10 mouse cellular contexts compared by ENCODE assay signal in genomic region chr10:77215641-77216040, GRCm38 (mm10). TPM values are rescaled to one million over a fixed set of nuclear protein-coding genes. Genes with fewer than 3 reads are reported as not detected.
A peak's percentile ranks its signal among the peaks of the same experiment; 100 is the strongest.
DNase-seq lines count a peak whose midpoint lies in the region; ATAC-seq and TF ChIP-seq lines count a peak whose summit lies in the region.
"Had no signal": no experiment of that assay in that cellular context is flagged by ENCODE, and none has a peak within 500 bp of the region (broad histone marks: within the 10 kb centered on the region; RNA-seq: fewer than 3 reads in every experiment).

No protein-coding gene starts in this region.

- TF ChIP-seq CTCF in kidney, adult 2 months (conservative IDR thresholded peaks at IDR 0.05; ENCODE audit: insufficient read depth, insufficient read length, low read depth, low read length), result no peak

- H3K27me3 ChIP-seq in kidney, adult 2 months (replicated peaks; ENCODE audit: control insufficient read depth, insufficient read depth, low read length), result no peaks in the 10 kb centered on the region
- no peaks in the 10 kb centered on the region for H3K27me3 ChIP-seq in embryonic facial prominence, embryonic 13.5 days
- H3K27me3 ChIP-seq in liver, embryonic 16.5 days (ENCODE audit: control insufficient read depth, insufficient read depth, low read depth, low read length), result no peaks in the 10 kb centered on the region

- TF ChIP-seq POLR2A in kidney, adult 2 months (IDR thresholded peaks at IDR 0.05; ENCODE audit: low read depth, low read length), result no peak

- no peak overlapping the region for H3K4me2 ChIP-seq in embryonic facial prominence, embryonic 13.5 days
- H3K4me2 ChIP-seq in liver, embryonic 16.5 days (ENCODE audit: low read depth, low read length), result no peak overlapping the region

- no peaks in the 10 kb centered on the region for H3K9me3 ChIP-seq in embryonic facial prominence, embryonic 13.5 days
- no peaks in the 10 kb centered on the region for H3K9me3 ChIP-seq in liver, embryonic 16.5 days (replicated peaks; ENCODE audit: control insufficient read depth, low read length)

- WGBS in kidney, adult 2 months, result 67% methylated on average over 4 of the region's 4 CpGs
- WGBS in embryonic facial prominence, embryonic 13.5 days, result 48% methylated on average over 4 of the region's 4 CpGs
- 32% methylated on average over 4 of the region's 4 CpGs for WGBS in liver, embryonic 16.5 days (ENCODE audit: insufficient replicate concordance)

- no peak overlapping the region for H3K4me3 ChIP-seq in kidney, adult 2 months (ENCODE audit: insufficient read depth, low read depth, low read length)
- H3K4me3 ChIP-seq in embryonic facial prominence, embryonic 13.5 days, result no peak overlapping the region
- H3K4me3 ChIP-seq in liver, embryonic 16.5 days (ENCODE audit: low read depth, low read length), result no peak overlapping the region

- H3K9ac ChIP-seq in embryonic facial prominence, embryonic 13.5 days, result no peak overlapping the region
- peak overlapping the region; percentile 10; the same call in 1 of the 2 replicates for H3K9ac ChIP-seq in liver, embryonic 16.5 days (ENCODE audit: low read depth, low read length)

- peaks cover 32% of the 10 kb centered on the region for H3K4me1 ChIP-seq in kidney, adult 2 months (ENCODE audit: control insufficient read depth, insufficient read depth, low read length)
- peaks cover 27% of the 10 kb centered on the region for H3K4me1 ChIP-seq in embryonic facial prominence, embryonic 13.5 days
- peaks cover 60% of the 10 kb centered on the region for H3K4me1 ChIP-seq in liver, embryonic 16.5 days (ENCODE audit: control insufficient read depth, low read depth, low read length)

- ATAC-seq in embryonic facial prominence, embryonic 13.5 days (ENCODE audit: insufficient number of reproducible peaks, insufficient read depth, low FRiP score, low TSS enrichment, low read depth), result no peak
- ATAC-seq in liver, embryonic 16.5 days (ENCODE audit: low read depth), result no peak
- ATAC-seq: inflammation-experienced regulatory T-cells, adult 6 months had no signal

- no peak for DNase-seq in kidney, adult 2 months
- DNase-seq in kidney, adult 8-10 months, result no peak
- DNase-seq in MN1 (ENCODE audit: low spot score), result peak; percentile 35
- no peak for DNase-seq in adrenal gland, postnatal 4 days (ENCODE audit: low spot score in 2 of 2)
- no peak for DNase-seq in layer of hippocampus, postnatal 36 days
- DNase-seq: adrenal gland, postnatal 14 days; spleen, adult 18-20 months had no signal

- H3K36me3 ChIP-seq in kidney, adult 2 months (ENCODE audit: control insufficient read depth, insufficient read depth, low read length), result no peaks in the 10 kb centered on the region
- H3K36me3 ChIP-seq in embryonic facial prominence, embryonic 13.5 days, result no peaks in the 10 kb centered on the region
- H3K36me3 ChIP-seq in liver, embryonic 16.5 days (ENCODE audit: control insufficient read depth, insufficient read depth), result no peaks in the 10 kb centered on the region

- H3K27ac ChIP-seq in kidney, adult 2 months (ENCODE audit: insufficient read depth, low read depth, low read length), result peak overlapping the region; percentile 13; the same call in 1 of the 2 replicates
- 0 out of 2 replicates have a peak overlapping the region, but pooled peaks have one; percentile 34 for H3K27ac ChIP-seq in embryonic facial prominence, embryonic 13.5 days
- H3K27ac ChIP-seq in liver, embryonic 16.5 days (ENCODE audit: low read length), result peak overlapping the region; percentile 13; the same call in 1 of the 2 replicates

RNA-seq across cellular contexts. Expression of gene Pofut2, which starts 43.4 kb away (rescaled TPM):
- 45.9 and 50.6 TPM in 2 replicates for polyA plus RNA-seq in kidney, adult 2 months (2012; rRNA removed)
- polyA plus RNA-seq in embryonic facial prominence, embryonic 13.5 days (2015; fragmentation: Nextera tagmentation; extraction: Ambion mirVana), result 132 and 134 TPM in 2 replicates
- 24.9 and 25.2 TPM in 2 replicates for polyA plus RNA-seq in liver, embryonic 16.5 days (2015; fragmentation: Nextera tagmentation; extraction: Ambion mirVana)
- 10 to 100 TPM; 75.4 to 78.5 TPM for total RNA-seq in adrenal gland, postnatal 4 days (2021)
- 10 to 100 TPM; 31.7 to 32.6 TPM for total RNA-seq in layer of hippocampus, postnatal 36 days (2021)

RNA-seq across cellular contexts. Expression of gene Col18a1, which starts 49.3 kb away (rescaled TPM):
- 114 and 138 TPM in 2 replicates for polyA plus RNA-seq in kidney, adult 2 months (2012; rRNA removed)
- 83.9 and 86.3 TPM in 2 replicates for polyA plus RNA-seq in embryonic facial prominence, embryonic 13.5 days (2015; fragmentation: Nextera tagmentation; extraction: Ambion mirVana)
- polyA plus RNA-seq in liver, embryonic 16.5 days (2015; fragmentation: Nextera tagmentation; extraction: Ambion mirVana), result 87.9 and 104 TPM in 2 replicates
- 10 to 100 TPM; 96.8 to 99.4 TPM for total RNA-seq in adrenal gland, postnatal 4 days (2021)
- total RNA-seq in layer of hippocampus, postnatal 36 days (2021), result 1 to 10 TPM; 3.1 to 4.4 TPM
